Mouse (Mus musculus): Measurements from ENCODE around the gene Cacnb1. TPM values are rescaled to one million over a fixed set of nuclear protein-coding genes. Genes with fewer than 3 reads are reported as not detected.
A peak's percentile ranks its signal among the peaks of the same experiment; 100 is the strongest.

Gene Cacnb1
- polyA plus RNA-seq, 1 experiment from 2014 or later = 9.0 TPM

- Histone ChIP-seq H3K4me1 (replicated peaks; ENCODE audit: insufficient read depth, low read length) (peaks cover 6% of the 10 kb centered on the region), H3K27ac (peak overlapping the region; percentile 92), H3K27me3 (ENCODE audit: insufficient read depth, low read length) (no peaks in the 10 kb centered on the region), H3K4me3 (replicated peaks; ENCODE audit: low read depth, low read length) (peak overlapping the region; percentile 88), H3K4me2 (ENCODE audit: low read length) (peak overlapping the region; percentile 92), H3K9me3 (replicated peaks; ENCODE audit: low read length) (no peaks in the 10 kb centered on the region), H3K9ac (ENCODE audit: low read depth, low read length) (peak overlapping the region; percentile 97), H3K36me3 (ENCODE audit: insufficient read depth, low read length) (peaks cover 23% of the 10 kb centered on the region)
- TF ChIP-seq CTCF (IDR thresholded peaks at IDR 0.05; ENCODE audit: low read depth) = no peak
- ATAC-seq (replicated peaks; ENCODE audit: low FRiP score, low read depth) (no peak), DNase-seq (ENCODE audit: low spot score) (no peak)
- 5% methylated on average over 15 of the region's 15 CpGs for WGBS
These were observed 3.4 kb upstream of the Cacnb1 start for GRCm38 (mm10) chr11:98026248-98026569.

GRCm38 (mm10) chr11:98024516-98024915 lies 1.7 kb upstream of the Cacnb1 start:
- Histone ChIP-seq H3K9ac (ENCODE audit: low read depth, low read length) (no peak overlapping the region), H3K4me2 (ENCODE audit: low read length) (no peak overlapping the region), H3K27me3 (ENCODE audit: insufficient read depth, low read length) (no peaks in the 10 kb centered on the region), H3K36me3 (ENCODE audit: insufficient read depth, low read length) (peaks cover 7% of the 10 kb centered on the region), H3K27ac (no peak overlapping the region), H3K4me1 (replicated peaks; ENCODE audit: insufficient read depth, low read length) (peaks cover 15% of the 10 kb centered on the region), H3K4me3 (replicated peaks; ENCODE audit: low read depth, low read length) (no peak overlapping the region), H3K9me3 (replicated peaks; ENCODE audit: low read length) (no peaks in the 10 kb centered on the region)
- no peak for DNase-seq (ENCODE audit: low spot score)
- TF ChIP-seq CTCF (IDR thresholded peaks at IDR 0.05; ENCODE audit: low read depth) = no peak
- ATAC-seq (replicated peaks; ENCODE audit: low FRiP score, low read depth) = no peak
- 85% methylated on average over 3 of the region's 3 CpGs for WGBS

GRCm38 (mm10) chr11:98022253-98022554 lies 630 bp downstream of the Cacnb1 start:
- DNase-seq (ENCODE audit: low spot score) (no peak), ATAC-seq (replicated peaks; ENCODE audit: low FRiP score, low read depth) (peak; percentile 15)
- Histone ChIP-seq H3K4me1 (replicated peaks; ENCODE audit: insufficient read depth, low read length) (peaks cover 15% of the 10 kb centered on the region), H3K36me3 (ENCODE audit: insufficient read depth, low read length) (peaks cover 10% of the 10 kb centered on the region; the same call in 1 of the 2 replicates), H3K9ac (ENCODE audit: low read depth, low read length) (peak overlapping the region; percentile 81), H3K9me3 (replicated peaks; ENCODE audit: low read length) (no peaks in the 10 kb centered on the region), H3K27me3 (ENCODE audit: insufficient read depth, low read length) (no peaks in the 10 kb centered on the region), H3K27ac (peak overlapping the region; percentile 95), H3K4me3 (replicated peaks; ENCODE audit: low read depth, low read length) (peak overlapping the region; percentile 71), H3K4me2 (ENCODE audit: low read length) (peak overlapping the region; percentile 96)
- 2% methylated on average over 23 of the region's 23 CpGs for WGBS
- TF ChIP-seq CTCF (IDR thresholded peaks at IDR 0.05; ENCODE audit: low read depth) = no peak

GRCm38 (mm10) chr11:98021565-98022252 lies 1.1 kb downstream of the Cacnb1 start:
- DNase-seq (ENCODE audit: low spot score) (peak; percentile 78), ATAC-seq (replicated peaks; ENCODE audit: low FRiP score, low read depth) (peak; percentile 37)
- no peaks in the 10 kb centered on the region for H3K9me3 ChIP-seq (replicated peaks; ENCODE audit: low read length)
- H3K4me1 ChIP-seq (replicated peaks; ENCODE audit: insufficient read depth, low read length) = peaks cover 15% of the 10 kb centered on the region
- 3% methylated on average over 33 of the region's 34 CpGs for WGBS
- peak overlapping the region; percentile 81 for H3K9ac ChIP-seq (ENCODE audit: low read depth, low read length)
- peak overlapping the region; percentile 71 for H3K4me3 ChIP-seq (replicated peaks; ENCODE audit: low read depth, low read length)
- H3K36me3 ChIP-seq (ENCODE audit: insufficient read depth, low read length) = peaks cover 13% of the 10 kb centered on the region; the same call in 1 of the 2 replicates
- 0 out of 2 replicates have a peak, but pooled peaks have one; percentile 8 for TF ChIP-seq CTCF (IDR thresholded peaks at IDR 0.05; ENCODE audit: low read depth)
- peak overlapping the region; percentile 95 for H3K27ac ChIP-seq
- H3K4me2 ChIP-seq (ENCODE audit: low read length) = peak overlapping the region; percentile 96
- H3K27me3 ChIP-seq (ENCODE audit: insufficient read depth, low read length) = no peaks in the 10 kb centered on the region

GRCm38 (mm10) chr11:98021118-98021517 lies 1.7 kb downstream of the Cacnb1 start:
- Histone ChIP-seq H3K4me1 (replicated peaks; ENCODE audit: insufficient read depth, low read length) (peaks cover 15% of the 10 kb centered on the region), H3K9ac (ENCODE audit: low read depth, low read length) (peak overlapping the region; percentile 81; the same call in 1 of the 2 replicates)
- no peak for DNase-seq (ENCODE audit: low spot score)

GRCm38 (mm10) chr11:98020710-98021109 lies 2.1 kb downstream of the Cacnb1 start:
- H3K27me3 ChIP-seq (ENCODE audit: insufficient read depth, low read length) = no peaks in the 10 kb centered on the region
- H3K27ac ChIP-seq = no peak overlapping the region
- H3K4me3 ChIP-seq (replicated peaks; ENCODE audit: low read depth, low read length) = no peak overlapping the region
- ATAC-seq (replicated peaks; ENCODE audit: low FRiP score, low read depth) (no peak), DNase-seq (ENCODE audit: low spot score) (no peak)
- no peak overlapping the region for H3K9ac ChIP-seq (ENCODE audit: low read depth, low read length)
- TF ChIP-seq CTCF (IDR thresholded peaks at IDR 0.05; ENCODE audit: low read depth) = peak; percentile 12; the same call in 1 of the 2 replicates
- peak overlapping the region; percentile 96; the same call in 1 of the 2 replicates for H3K4me2 ChIP-seq (ENCODE audit: low read length)
- H3K36me3 ChIP-seq (ENCODE audit: insufficient read depth, low read length) = peaks cover 19% of the 10 kb centered on the region; the same call in 1 of the 2 replicates
- H3K9me3 ChIP-seq (replicated peaks; ENCODE audit: low read length) = no peaks in the 10 kb centered on the region
- WGBS = 37% methylated on average over 1 of the region's 1 CpGs
- peaks cover 11% of the 10 kb centered on the region for H3K4me1 ChIP-seq (replicated peaks; ENCODE audit: insufficient read depth, low read length)

More at GRCm38 (mm10) chr11:98021118-98021517, 1.7 kb downstream of the Cacnb1 start:
- Histone ChIP-seq H3K4me2 (ENCODE audit: low read length) (peak overlapping the region; percentile 96), H3K36me3 (ENCODE audit: insufficient read depth, low read length) (peaks cover 15% of the 10 kb centered on the region; the same call in 1 of the 2 replicates), H3K4me3 (replicated peaks; ENCODE audit: low read depth, low read length) (peak overlapping the region; percentile 71), H3K9me3 (replicated peaks; ENCODE audit: low read length) (no peaks in the 10 kb centered on the region), H3K27ac (no peak overlapping the region), H3K27me3 (ENCODE audit: insufficient read depth, low read length) (no peaks in the 10 kb centered on the region)
- ATAC-seq (replicated peaks; ENCODE audit: low FRiP score, low read depth) = no peak
- no peak for TF ChIP-seq CTCF (IDR thresholded peaks at IDR 0.05; ENCODE audit: low read depth)
- WGBS = 24% methylated on average over 2 of the region's 2 CpGs
